Mouse (Mus musculus): ENCODE data around the gene Clock. TPM values are rescaled to one million over a fixed set of nuclear protein-coding genes. Genes with fewer than 3 reads are reported as not detected.
A peak's percentile ranks its signal among the peaks of the same experiment; 100 is the strongest.

Gene Clock
- polyA plus RNA-seq, 1 experiment from 2014 or later: 11.6 TPM

DNA sequence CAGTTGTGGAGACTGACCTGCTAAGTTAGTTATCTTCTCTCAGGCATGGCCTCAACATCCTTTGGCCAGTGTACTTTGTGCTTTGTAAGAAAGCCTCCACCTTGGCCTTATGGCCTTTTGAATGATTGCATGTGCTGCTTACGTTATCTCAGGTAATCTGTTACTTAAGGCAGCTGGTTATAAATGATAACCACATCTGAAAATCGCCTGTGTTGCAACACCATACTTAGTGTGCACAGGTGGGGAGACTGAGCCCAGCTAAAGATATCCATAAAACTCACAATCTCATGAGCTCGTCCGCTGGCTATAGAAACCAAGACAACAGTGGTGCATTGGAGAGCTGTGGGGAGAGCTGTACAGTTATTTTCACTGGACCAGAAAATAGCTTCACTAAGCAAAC lies 114.0 kb downstream of the Clock start:
- H3K27me3 ChIP-seq (ENCODE audit: control insufficient read depth, insufficient read depth, low read length): no peaks in the 10 kb centered on the region
- 89% methylated on average over 4 of the region's 4 CpGs for WGBS
- no peak overlapping the region for H3K9ac ChIP-seq (ENCODE audit: low read length)
- H3K4me2 ChIP-seq: no peak overlapping the region
- no peak overlapping the region for H3K4me3 ChIP-seq (ENCODE audit: low read depth, low read length)
- no peaks in the 10 kb centered on the region for H3K36me3 ChIP-seq (ENCODE audit: control insufficient read depth, insufficient read depth, low read length)
- no peak overlapping the region for H3K27ac ChIP-seq (ENCODE audit: low read depth, low read length)
- DNase-seq (ENCODE audit: low spot score, missing footprints): peak; percentile 53
- no peaks in the 10 kb centered on the region for H3K9me3 ChIP-seq (ENCODE audit: control insufficient read depth, low read length)
- no peak for ATAC-seq (ENCODE audit: low FRiP score)
- H3K4me1 ChIP-seq (ENCODE audit: control insufficient read depth, insufficient read depth, low read length): no peaks in the 10 kb centered on the region

GRCm38 (mm10) chr5:76187885-76188284 lies 116.7 kb downstream of the Clock start:
- Histone ChIP-seq H3K4me3 (ENCODE audit: low read depth, low read length) (no peak overlapping the region), H3K4me2 (no peak overlapping the region), H3K9ac (ENCODE audit: low read length) (no peak overlapping the region), H3K36me3 (ENCODE audit: control insufficient read depth, insufficient read depth, low read length) (no peaks in the 10 kb centered on the region), H3K27ac (ENCODE audit: low read depth, low read length) (no peak overlapping the region), H3K27me3 (ENCODE audit: control insufficient read depth, insufficient read depth, low read length) (no peaks in the 10 kb centered on the region), H3K4me1 (ENCODE audit: control insufficient read depth, insufficient read depth, low read length) (peaks cover 7% of the 10 kb centered on the region), H3K9me3 (ENCODE audit: control insufficient read depth, low read length) (no peaks in the 10 kb centered on the region)
- WGBS: 97% methylated on average over 5 of the region's 5 CpGs
- ATAC-seq (ENCODE audit: low FRiP score) (no peak), DNase-seq (ENCODE audit: low spot score, missing footprints) (peak; percentile 72)

- Histone ChIP-seq H3K4me1 (ENCODE audit: control insufficient read depth, insufficient read depth, low read length) (peaks cover 7% of the 10 kb centered on the region), H3K27ac (ENCODE audit: low read depth, low read length) (peak overlapping the region; percentile 86), H3K4me2 (peak overlapping the region; percentile 78), H3K9ac (ENCODE audit: low read length) (peak overlapping the region; percentile 98), H3K27me3 (ENCODE audit: control insufficient read depth, insufficient read depth, low read length) (peaks cover 2% of the 10 kb centered on the region; the same call in 1 of the 2 replicates), H3K9me3 (ENCODE audit: control insufficient read depth, low read length) (no peaks in the 10 kb centered on the region), H3K4me3 (ENCODE audit: low read depth, low read length) (peak overlapping the region; percentile 96), H3K36me3 (ENCODE audit: control insufficient read depth, insufficient read depth, low read length) (no peaks in the 10 kb centered on the region)
- peak; percentile 94 for ATAC-seq (ENCODE audit: low FRiP score)
- WGBS: 5% methylated on average over 27 of the region's 38 CpGs
- DNase-seq (ENCODE audit: low spot score, missing footprints): peak; percentile 98
Measured at GRCm38 (mm10) chr5:76184286-76185080, 120.1 kb downstream of the Clock start.

DNA sequence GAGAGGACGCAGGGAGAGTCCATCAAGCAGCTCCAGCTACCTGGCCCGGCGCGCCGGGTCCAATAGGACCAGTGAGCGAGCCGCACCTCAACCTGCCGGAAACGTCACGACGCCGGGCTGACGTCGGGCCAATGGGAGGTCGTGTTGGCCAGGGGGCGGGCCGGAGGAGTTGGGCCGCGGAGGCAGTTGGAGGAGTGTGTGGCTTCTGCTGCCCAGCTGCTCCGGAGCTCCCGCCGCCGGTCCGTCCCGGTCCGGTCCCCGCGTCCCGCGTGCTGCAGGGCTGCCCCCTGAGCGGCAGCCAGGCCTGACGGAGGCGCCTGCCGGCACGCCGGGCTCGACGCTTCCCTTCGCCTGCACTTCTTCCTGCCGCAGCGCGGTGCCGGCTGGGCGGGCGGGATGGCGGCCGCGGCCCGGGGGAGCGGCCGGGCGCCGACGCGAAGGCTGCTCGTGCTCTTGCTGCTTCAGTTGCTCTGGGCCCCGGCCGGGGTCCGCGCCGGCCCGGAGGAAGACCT lies 120.8 kb downstream of the Clock start, which contains the start of gene Tmem165:
Gene Tmem165 (plus strand): TSS at position 131 of the 512 bp plus-strand sequence.
- Histone ChIP-seq H3K9me3 (ENCODE audit: control insufficient read depth, low read length) (no peaks in the 10 kb centered on the region), H3K4me2 (peak within 1 kb of the TSS; percentile 78), H3K27ac (ENCODE audit: low read depth, low read length) (peak within 1 kb of the TSS; percentile 86), H3K27me3 (ENCODE audit: control insufficient read depth, insufficient read depth, low read length) (peaks cover 2% of the 10 kb centered on the region; the same call in 1 of the 2 replicates), H3K9ac (ENCODE audit: low read length) (peak within 1 kb of the TSS; percentile 98), H3K4me3 (ENCODE audit: low read depth, low read length) (peak within 1 kb of the TSS; percentile 96), H3K4me1 (ENCODE audit: control insufficient read depth, insufficient read depth, low read length) (peaks cover 7% of the 10 kb centered on the region), H3K36me3 (ENCODE audit: control insufficient read depth, insufficient read depth, low read length) (no peaks in the 10 kb centered on the region)
- DNase-seq (ENCODE audit: low spot score, missing footprints) (peak; percentile 98), ATAC-seq (ENCODE audit: low FRiP score) (peak; percentile 97)
- under 1% methylated on average over 42 of the region's 62 CpGs for WGBS

DNA sequence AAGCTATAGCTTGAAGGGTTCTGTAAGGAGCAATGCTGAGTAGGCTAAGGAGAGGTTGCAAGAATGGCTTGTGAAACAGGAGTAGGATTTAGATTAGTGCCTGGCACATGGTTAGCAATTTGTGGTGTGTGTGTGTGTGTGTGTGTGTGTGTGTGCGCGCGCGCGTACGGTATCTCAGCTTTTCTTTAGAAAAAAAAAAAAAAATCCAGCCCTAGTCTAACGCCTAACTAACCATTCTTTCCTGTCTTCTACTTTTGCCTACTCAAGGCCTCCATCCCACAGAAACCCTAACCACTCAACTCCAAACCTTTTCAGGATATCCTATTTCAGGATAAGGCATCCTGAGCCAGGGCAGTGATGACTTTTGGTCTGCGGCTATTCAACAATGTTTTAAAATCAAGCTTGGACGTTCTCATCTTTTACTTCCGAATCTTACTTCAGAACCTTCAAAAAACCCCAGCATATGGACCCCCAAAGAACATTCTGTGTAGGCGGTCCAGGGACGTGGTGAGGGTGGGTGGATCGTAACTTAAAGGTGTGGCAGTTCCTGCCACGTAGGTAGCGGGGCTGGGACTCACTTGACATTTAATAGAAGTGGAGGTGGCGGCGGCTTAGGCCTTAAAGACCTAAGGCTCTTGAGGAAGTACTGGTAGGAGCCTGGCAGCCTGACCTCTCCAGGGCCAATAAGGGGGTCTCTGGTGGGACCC lies 121.4 kb downstream of the Clock start:
- Histone ChIP-seq H3K9ac (ENCODE audit: low read length) (peak overlapping the region; percentile 98), H3K36me3 (ENCODE audit: control insufficient read depth, insufficient read depth, low read length) (no peaks in the 10 kb centered on the region), H3K4me3 (ENCODE audit: low read depth, low read length) (peak overlapping the region; percentile 96), H3K27ac (ENCODE audit: low read depth, low read length) (no peak overlapping the region), H3K9me3 (ENCODE audit: control insufficient read depth, low read length) (no peaks in the 10 kb centered on the region), H3K4me1 (ENCODE audit: control insufficient read depth, insufficient read depth, low read length) (peaks cover 7% of the 10 kb centered on the region), H3K27me3 (ENCODE audit: control insufficient read depth, insufficient read depth, low read length) (peaks cover 2% of the 10 kb centered on the region; the same call in 1 of the 2 replicates), H3K4me2 (peak overlapping the region; percentile 78)
- ATAC-seq (ENCODE audit: low FRiP score): no peak
- WGBS: 42% methylated on average over 17 of the region's 17 CpGs
- DNase-seq (ENCODE audit: low spot score, missing footprints): no peak

GRCm38 (mm10) chr5:76182326-76182725 lies 122.3 kb downstream of the Clock start:
- H3K27ac ChIP-seq (ENCODE audit: low read depth, low read length): no peak overlapping the region
- peaks cover 2% of the 10 kb centered on the region; the same call in 1 of the 2 replicates for H3K27me3 ChIP-seq (ENCODE audit: control insufficient read depth, insufficient read depth, low read length)
- 66% methylated on average over 3 of the region's 3 CpGs for WGBS
- H3K4me2 ChIP-seq: no peak overlapping the region
- DNase-seq (ENCODE audit: low spot score, missing footprints) (no peak), ATAC-seq (ENCODE audit: low FRiP score) (no peak)
- H3K36me3 ChIP-seq (ENCODE audit: control insufficient read depth, insufficient read depth, low read length): no peaks in the 10 kb centered on the region
- H3K4me1 ChIP-seq (ENCODE audit: control insufficient read depth, insufficient read depth, low read length): peaks cover 7% of the 10 kb centered on the region
- no peak overlapping the region for H3K9ac ChIP-seq (ENCODE audit: low read length)
- no peak overlapping the region for H3K4me3 ChIP-seq (ENCODE audit: low read depth, low read length)
- H3K9me3 ChIP-seq (ENCODE audit: control insufficient read depth, low read length): no peaks in the 10 kb centered on the region

GRCm38 (mm10) chr5:76179791-76180190 lies 124.8 kb downstream of the Clock start:
- ATAC-seq (ENCODE audit: low FRiP score) (no peak), DNase-seq (ENCODE audit: low spot score, missing footprints) (peak; percentile 56)
- H3K4me2 ChIP-seq: no peak overlapping the region
- H3K4me1 ChIP-seq (ENCODE audit: control insufficient read depth, insufficient read depth, low read length): no peaks in the 10 kb centered on the region; the same call in 1 of the 2 replicates
- H3K27me3 ChIP-seq (ENCODE audit: control insufficient read depth, insufficient read depth, low read length): peaks cover 2% of the 10 kb centered on the region; the same call in 1 of the 2 replicates
- H3K9ac ChIP-seq (ENCODE audit: low read length): no peak overlapping the region
- no peaks in the 10 kb centered on the region for H3K9me3 ChIP-seq (ENCODE audit: control insufficient read depth, low read length)
- H3K4me3 ChIP-seq (ENCODE audit: low read depth, low read length): no peak overlapping the region
- 82% methylated on average over 5 of the region's 5 CpGs for WGBS
- no peaks in the 10 kb centered on the region for H3K36me3 ChIP-seq (ENCODE audit: control insufficient read depth, insufficient read depth, low read length)
- H3K27ac ChIP-seq (ENCODE audit: low read depth, low read length): no peak overlapping the region

GRCm38 (mm10) chr5:76179171-76179570 lies 125.4 kb downstream of the Clock start:
- H3K36me3 ChIP-seq (ENCODE audit: control insufficient read depth, insufficient read depth, low read length): no peaks in the 10 kb centered on the region
- H3K9me3 ChIP-seq (ENCODE audit: control insufficient read depth, low read length): no peaks in the 10 kb centered on the region
- no peak overlapping the region for H3K4me3 ChIP-seq (ENCODE audit: low read depth, low read length)
- H3K4me2 ChIP-seq: no peak overlapping the region
- peaks cover 2% of the 10 kb centered on the region; the same call in 1 of the 2 replicates for H3K27me3 ChIP-seq (ENCODE audit: control insufficient read depth, insufficient read depth, low read length)
- WGBS: 96% methylated on average over 5 of the region's 5 CpGs
- no peak for ATAC-seq (ENCODE audit: low FRiP score)
- DNase-seq (ENCODE audit: low spot score, missing footprints): peak; percentile 47
- H3K9ac ChIP-seq (ENCODE audit: low read length): no peak overlapping the region
- no peaks in the 10 kb centered on the region; the same call in 1 of the 2 replicates for H3K4me1 ChIP-seq (ENCODE audit: control insufficient read depth, insufficient read depth, low read length)
- no peak overlapping the region for H3K27ac ChIP-seq (ENCODE audit: low read depth, low read length)
